Mouse (Mus musculus): ENCODE results near the gene Lmna. TPM values are rescaled to one million over a fixed set of nuclear protein-coding genes. Genes with fewer than 3 reads are reported as not detected.

The Lmna gene
- total and polyA plus RNA-seq, 3 experiments = 128 to 388 (median 302) TPM

- no peak overlapping the region for H3K27ac ChIP-seq (ENCODE audit: control insufficient read depth, low read depth, low read length)
- H3K9ac ChIP-seq (ENCODE audit: control insufficient read depth, low read depth, low read length, poor library complexity, severe bottlenecking) = no peak overlapping the region
- peak; percentile 88 for DNase-seq (ENCODE audit: low read depth, low spot score)
Observed at GRCm38 (mm10) chr3:88477735-88478134, 32.0 kb downstream of the Lmna start.

GRCm38 (mm10) chr3:88476403-88476802 lies 33.4 kb downstream of the Lmna start:
- H3K27me3 ChIP-seq (ENCODE audit: control insufficient read depth in 1 of 2, insufficient read depth in 2 of 2, low read length in 2 of 2) = no peaks in the 10 kb centered on the region

More at GRCm38 (mm10) chr3:88477735-88478134, 32.0 kb downstream of the Lmna start:
- Histone ChIP-seq H3K27me3 (ENCODE audit: control insufficient read depth in 1 of 2, insufficient read depth in 2 of 2, low read length in 2 of 2) (no peaks in the 10 kb centered on the region), H3K4me1 (ENCODE audit: control insufficient read depth in 1 of 2, insufficient read depth in 2 of 2, low read length in 2 of 2) (peaks cover 0 to 6% of the 10 kb centered on the region in 2 experiments; a peak in 2 of 4 replicates), H3K79me2 (ENCODE audit: control insufficient read depth, insufficient read depth, low read length, poor library complexity) (no peaks in the 10 kb centered on the region), H3K9me3 (replicated peaks; ENCODE audit: insufficient read depth, low read length) (no peaks in the 10 kb centered on the region), H3K4me3 (ENCODE audit: control insufficient read depth in 1 of 2, insufficient read depth in 1 of 2, low read depth in 2 of 2, low read length in 2 of 2) (peak overlapping the region in 1 of 2 experiments; percentile 8; a peak in 1 of 4 replicates), H3K36me3 (ENCODE audit: control insufficient read depth in 1 of 2, insufficient read depth in 2 of 2, low read length in 2 of 2) (peaks cover 0 to 2% of the 10 kb centered on the region in 2 experiments; a peak in 1 of 4 replicates)
- TF ChIP-seq TCF12 (IDR thresholded peaks at IDR 0.05; ENCODE audit: low read depth, low read length) (no peak), MXI1 (IDR thresholded peaks at IDR 0.05; ENCODE audit: low read depth, low read length) (no peak; the same call in 1 of the 2 replicates), SMC3 (IDR thresholded peaks at IDR 0.05; ENCODE audit: low read depth, low read length) (peak; percentile 97), HCFC1 (IDR thresholded peaks at IDR 0.05; ENCODE audit: low read depth, low read length) (no peak), TAL1 (IDR thresholded peaks at IDR 0.05; ENCODE audit: low read length) (no peak), RAD21 (IDR thresholded peaks at IDR 0.05; ENCODE audit: low read depth, low read length) (peak; percentile 77), NRF1 (IDR thresholded peaks at IDR 0.05; ENCODE audit: insufficient read depth, low read depth, low read length, poor library complexity, severe bottlenecking) (no peak), ZC3H11A (IDR thresholded peaks at IDR 0.05; ENCODE audit: low read depth, low read length) (peak; percentile 67), CHD1 (IDR thresholded peaks at IDR 0.05; ENCODE audit: low read depth, low read length) (no peak), GATA1 (IDR thresholded peaks at IDR 0.05; ENCODE audit: low read depth, low read length) (no peak), EP300 (IDR thresholded peaks at IDR 0.05; ENCODE audit: low read depth in 1 of 2, low read length in 2 of 2) (no peak), POLR2AphosphoS2 (IDR thresholded peaks at IDR 0.05; ENCODE audit: low read length) (no peak), UBTF (IDR thresholded peaks at IDR 0.05; ENCODE audit: borderline replicate concordance, insufficient read depth, low read depth, low read length) (no peak), POLR2AphosphoS5 (IDR thresholded peaks at IDR 0.05; ENCODE audit: borderline replicate concordance, low read depth, low read length) (no peak), MYC (IDR thresholded peaks at IDR 0.05; ENCODE audit: low read depth, low read length) (no peak), MAZ (IDR thresholded peaks at IDR 0.05; ENCODE audit: low read depth, low read length) (peak; percentile 98), CTCF (IDR thresholded peaks at IDR 0.05 in 2 of 3, conservative IDR thresholded peaks at IDR 0.05 in 1 of 3; ENCODE audit: control insufficient read depth in 1 of 3, insufficient read depth in 1 of 3, low read depth in 2 of 3, low read length in 3 of 3, poor library complexity in 1 of 3, severe bottlenecking in 1 of 3) (peak; percentile 88 to 98 (median 97)), SIN3A (IDR thresholded peaks at IDR 0.05; ENCODE audit: low read length) (no peak), TBP (IDR thresholded peaks at IDR 0.05; ENCODE audit: low read depth, low read length) (no peak), USF1 (IDR thresholded peaks at IDR 0.05; ENCODE audit: low read depth, low read length) (no peak), MAFK (IDR thresholded peaks at IDR 0.05; ENCODE audit: borderline replicate concordance, low read depth, low read length) (no peak), E2F4 (IDR thresholded peaks at IDR 0.05; ENCODE audit: borderline replicate concordance, low read depth, low read length) (no peak), CHD2 (IDR thresholded peaks at IDR 0.05; ENCODE audit: low read length) (no peak), RCOR1 (IDR thresholded peaks at IDR 0.05; ENCODE audit: low read depth, low read length) (no peak), KAT2A (conservative IDR thresholded peaks at IDR 0.05; ENCODE audit: low read depth, low read length) (no peak)

More at GRCm38 (mm10) chr3:88476403-88476802, 33.4 kb downstream of the Lmna start:
- no peak overlapping the region for H3K9ac ChIP-seq (ENCODE audit: control insufficient read depth, low read depth, low read length, poor library complexity, severe bottlenecking)
- peak; percentile 76 for DNase-seq (ENCODE audit: low read depth, low spot score)
- no peaks in the 10 kb centered on the region for H3K36me3 ChIP-seq (ENCODE audit: control insufficient read depth in 1 of 2, insufficient read depth in 2 of 2, low read length in 2 of 2)
- peaks cover 0 to 6% of the 10 kb centered on the region in 2 experiments; a peak in 2 of 4 replicates for H3K4me1 ChIP-seq (ENCODE audit: control insufficient read depth in 1 of 2, insufficient read depth in 2 of 2, low read length in 2 of 2)
- TF ChIP-seq MAX (IDR thresholded peaks at IDR 0.05; ENCODE audit: low read length) (no peak), NELFE (IDR thresholded peaks at IDR 0.05; ENCODE audit: low read depth, low read length) (no peak), USF2 (IDR thresholded peaks at IDR 0.05; ENCODE audit: borderline replicate concordance in 1 of 2, insufficient read depth in 1 of 2, low read depth in 1 of 2, low read length in 2 of 2) (no peak), CTCF (IDR thresholded peaks at IDR 0.05 in 2 of 3, conservative IDR thresholded peaks at IDR 0.05 in 1 of 3; ENCODE audit: control insufficient read depth in 1 of 3, insufficient read depth in 1 of 3, low read depth in 2 of 3, low read length in 3 of 3, poor library complexity in 1 of 3, severe bottlenecking in 1 of 3) (peak; percentile 55 to 83 (median 59); a peak in 5 of 6 replicates), E2F4 (IDR thresholded peaks at IDR 0.05; ENCODE audit: borderline replicate concordance, low read depth, low read length) (no peak), ZC3H11A (IDR thresholded peaks at IDR 0.05; ENCODE audit: low read depth, low read length) (peak; percentile 64), TCF12 (IDR thresholded peaks at IDR 0.05; ENCODE audit: low read depth, low read length) (no peak), MEF2A (IDR thresholded peaks at IDR 0.05; ENCODE audit: extremely low read depth, insufficient replicate concordance, low read depth, low read length, poor library complexity, severe bottlenecking) (no peak), MAZ (IDR thresholded peaks at IDR 0.05; ENCODE audit: low read depth, low read length) (no peak), RAD21 (IDR thresholded peaks at IDR 0.05; ENCODE audit: low read depth, low read length) (peak; percentile 70), SMC3 (IDR thresholded peaks at IDR 0.05; ENCODE audit: low read depth, low read length) (peak; percentile 72), CHD1 (IDR thresholded peaks at IDR 0.05; ENCODE audit: low read depth, low read length) (no peak), GABPA (IDR thresholded peaks at IDR 0.05; ENCODE audit: low read depth, low read length) (no peak), JUND (IDR thresholded peaks at IDR 0.05; ENCODE audit: low read depth, low read length) (no peak), KAT2A (conservative IDR thresholded peaks at IDR 0.05; ENCODE audit: low read depth, low read length) (no peak), MXI1 (IDR thresholded peaks at IDR 0.05; ENCODE audit: low read depth, low read length) (no peak), HCFC1 (IDR thresholded peaks at IDR 0.05; ENCODE audit: low read depth, low read length) (no peak), ETS1 (IDR thresholded peaks at IDR 0.05; ENCODE audit: low read depth, low read length) (no peak), ZNF384 (IDR thresholded peaks at IDR 0.05; ENCODE audit: low read depth, low read length) (no peak), POLR2AphosphoS2 (IDR thresholded peaks at IDR 0.05; ENCODE audit: low read length) (no peak)
- H3K4me3 ChIP-seq (ENCODE audit: control insufficient read depth in 1 of 2, insufficient read depth in 1 of 2, low read depth in 2 of 2, low read length in 2 of 2) = no peak overlapping the region
- H3K9me3 ChIP-seq (replicated peaks; ENCODE audit: insufficient read depth, low read length) = no peaks in the 10 kb centered on the region
- no peak overlapping the region for H3K27ac ChIP-seq (ENCODE audit: control insufficient read depth, low read depth, low read length)
- no peaks in the 10 kb centered on the region for H3K79me2 ChIP-seq (ENCODE audit: control insufficient read depth, insufficient read depth, low read length, poor library complexity)

Measured in MEL (cell line).